Comparison of ENCODE assay signal across 22 mouse cellular contexts in genomic region chr12:113428901-113429300, GRCm38 (mm10).
DNase-seq lines count a peak whose midpoint lies in the region; TF ChIP-seq lines count a peak whose summit lies in the region.
"Had no signal": no experiment of that assay in that cellular context is flagged by ENCODE, and none has a peak within 500 bp of the region (broad histone marks: within the 10 kb centered on the region; RNA-seq: fewer than 3 reads in every experiment).

No protein-coding gene starts in this region.

- WGBS in spleen, adult 2 months: 44% methylated on average over 2 of the region's 2 CpGs
- 67% methylated on average over 2 of the region's 2 CpGs for WGBS in bone marrow, adult 2 months

- H3K27me3 ChIP-seq in spleen, adult 2 months (ENCODE audit: control insufficient read depth, insufficient read depth, low read length): no peaks in the 10 kb centered on the region
- H3K27me3 ChIP-seq: embryonic facial prominence, embryonic 13.5 days; forebrain, embryonic 12.5 days; forebrain, embryonic 15.5 days; hindbrain, embryonic 12.5 days; hindbrain, embryonic 15.5 days had no signal

- H3K4me1 ChIP-seq in spleen, adult 2 months (ENCODE audit: control insufficient read depth, insufficient read depth, insufficient read length): no peaks in the 10 kb centered on the region
- peaks cover 2% of the 10 kb centered on the region for H3K4me1 ChIP-seq in bone marrow, adult 2 months (ENCODE audit: control insufficient read depth, insufficient read depth, low read length)
- H3K4me1 ChIP-seq: embryonic facial prominence, embryonic 10.5 days; embryonic facial prominence, embryonic 13.5 days; forebrain, embryonic 12.5 days; forebrain, embryonic 15.5 days; hindbrain, embryonic 12.5 days; hindbrain, embryonic 15.5 days had no signal

- H3K36me3 ChIP-seq in spleen, adult 2 months (ENCODE audit: control insufficient read depth, insufficient read depth, low read length): peaks cover 34% of the 10 kb centered on the region
- H3K36me3 ChIP-seq: embryonic facial prominence, embryonic 10.5 days; embryonic facial prominence, embryonic 13.5 days; forebrain, embryonic 12.5 days; forebrain, embryonic 15.5 days; hindbrain, embryonic 12.5 days; hindbrain, embryonic 15.5 days had no signal

- 0 out of 2 replicates have a peak overlapping the region, but pooled peaks have one; percentile 5 for H3K4me3 ChIP-seq in gastrocnemius, adult 2 months
- peak overlapping the region; percentile 69 for H3K4me3 ChIP-seq in spleen, adult 2 months (ENCODE audit: extremely low read depth, insufficient read depth, insufficient read length)
- H3K4me3 ChIP-seq in bone marrow, adult 2 months (replicated peaks; ENCODE audit: control insufficient read depth, low read depth, low read length): peak overlapping the region; percentile 52
- H3K4me3 ChIP-seq: embryonic facial prominence, embryonic 10.5 days; embryonic facial prominence, embryonic 13.5 days; erythroblast, embryonic 14.5 days; forebrain, embryonic 12.5 days; forebrain, embryonic 15.5 days; hindbrain, embryonic 12.5 days; hindbrain, embryonic 15.5 days had no signal

- H3K27ac ChIP-seq in gastrocnemius, adult 2 months: no peak overlapping the region
- peak overlapping the region; percentile 95 for H3K27ac ChIP-seq in spleen, adult 2 months (ENCODE audit: insufficient read depth, low read length)
- H3K27ac ChIP-seq in bone marrow, adult 2 months (ENCODE audit: control insufficient read depth, insufficient read depth, low read depth, low read length, poor library complexity): peak overlapping the region; percentile 73
- H3K27ac ChIP-seq: embryonic facial prominence, embryonic 10.5 days; embryonic facial prominence, embryonic 13.5 days; forebrain, embryonic 12.5 days; forebrain, embryonic 15.5 days; hindbrain, embryonic 12.5 days; hindbrain, embryonic 15.5 days had no signal

- no peak for TF ChIP-seq CTCF in gastrocnemius, adult 2 months (IDR thresholded peaks at IDR 0.05)
- no peak for TF ChIP-seq CTCF in spleen, adult 2 months (IDR thresholded peaks at IDR 0.05; ENCODE audit: extremely low read depth, insufficient read depth, insufficient read length, insufficient replicate concordance)
- no peak for TF ChIP-seq CTCF in bone marrow, adult 2 months (IDR thresholded peaks at IDR 0.05; ENCODE audit: control insufficient read depth, insufficient read depth, low read length)

- no peak for TF ChIP-seq POLR2A in spleen, adult 2 months (IDR thresholded peaks at IDR 0.05; ENCODE audit: low read depth, low read length)
- TF ChIP-seq POLR2A in bone marrow, adult 2 months (IDR thresholded peaks at IDR 0.05; ENCODE audit: borderline replicate concordance, control insufficient read depth, low read depth, low read length): no peak

- intact Hi-C loops in gastrocnemius, adult 2 months (cut with DNase I): no loop called here

- DNase-seq in gastrocnemius, adult 2 months: no peak
- DNase-seq in gastrocnemius, postnatal 10 days: no peak
- no peak for DNase-seq in spleen, adult 2 months (ENCODE audit: low read depth in 1 of 2, low spot score in 2 of 2)
- DNase-seq in spleen, postnatal 10 days (ENCODE audit: low spot score in 2 of 2): no peak
- DNase-seq in natural killer cell, adult 2 months (ENCODE audit: low spot score in 2 of 2): no peak
- DNase-seq in ovary, postnatal 36 days (ENCODE audit: low spot score): no peak
- DNase-seq: adrenal gland, adult 2 months; adrenal gland, postnatal 14 days; cerebellum, adult 11-12 months; cerebellum, adult 8-10 months; cerebellum, postnatal 10 days; cerebellum, postnatal 36 days; embryo, embryonic 11 days; gastrocnemius, postnatal 14 days had no signal

Comparison
In these comparisons a context has a peak if more than half of its experiments do, and no peak if none do; other contexts are left out.
1. H3K4me3 ChIP-seq: peak in every context shown above with its lines; median percentile 69 in spleen, adult 2 months; 52 in bone marrow, adult 2 months; 5 in gastrocnemius, adult 2 months.